Mouse (Mus musculus) forebrain, embryonic 15.5 days (tissue): ENCODE measurements around the gene Hist1h4d. TPM values are rescaled to one million over a fixed set of nuclear protein-coding genes. Genes with fewer than 3 reads are reported as not detected.
"Not testable (repeated sequence)": the region's sequence is repeated elsewhere in the genome, so short reads cannot be mapped to it uniquely, and the experiment has no call there.

Experiments used
- ATAC-seq: fragments of 200-750 bp; cut with Nextera tagmentation; replicated peaks from 2 replicates; pipeline ENCODE4 v1.8.0; 2017; ENCODE audit warnings: mild to moderate bottlenecking, moderate TSS enrichment, moderate library complexity
- H3K27ac ChIP-seq: fragments of 300-500 bp; sonication (generic); replicated peaks from 2 replicates; pipeline ENCODE4 v1.5.1; 2015; ENCODE audit warnings: mild to moderate bottlenecking, inconsistent platforms
- H3K27me3 ChIP-seq: fragments of 300-500 bp; sonication (generic); 2 replicates; pipeline ENCODE4 v1.6.1; 2015; ENCODE audit warnings: inconsistent platforms
- H3K36me3 ChIP-seq: fragments of 300-500 bp; sonication (generic); 2 replicates; pipeline ENCODE4 v1.6.1; 2015; ENCODE audit warnings: mild to moderate bottlenecking, inconsistent platforms
- H3K4me1 ChIP-seq: fragments of 300-500 bp; sonication (generic); 2 replicates; pipeline ENCODE4 v1.6.1; 2015; ENCODE audit warnings: inconsistent platforms
- H3K4me2 ChIP-seq: fragments of 300-500 bp; sonication (generic); replicated peaks from 2 replicates; pipeline ENCODE4 v1.6.1; 2015; ENCODE audit warnings: mild to moderate bottlenecking, inconsistent platforms
- H3K4me3 ChIP-seq: fragments of 300-500 bp; sonication (generic); 2 replicates; pipeline ENCODE4 v1.5.1; 2015; ENCODE audit warnings: mild to moderate bottlenecking, inconsistent platforms
- H3K9ac ChIP-seq: fragments of 300-500 bp; sonication (generic); replicated peaks from 2 replicates; pipeline ENCODE4 v1.6.1; 2015; ENCODE audit warnings: mild to moderate bottlenecking, inconsistent platforms
- H3K9me3 ChIP-seq: fragments of 300-500 bp; sonication (generic); 2 replicates; pipeline ENCODE4 v1.6.1; 2016; ENCODE audit warnings: inconsistent platforms
- WGBS: fragments of 180-500 bp; shearing (Covaris S2); methylation state at CpG from one replicate; pipeline ENCODE4 v1.1.7; 2015; ENCODE audit warnings: mixed read lengths; 5-methylcytosine and 5-hydroxymethylcytosine counted together
- polyA plus RNA-seq: library from polyadenylated mRNA; unstranded; fragments of >200 nt; fragmentation: Nextera tagmentation; extraction: Ambion mirVana; gene quantifications from 2 replicates; pipeline ENCODE4 v1.2.1, GENCODE M21; 2015

The Hist1h4d gene
- polyA plus RNA-seq, 1 experiment from 2014 or later, result 76.0 TPM

DNA sequence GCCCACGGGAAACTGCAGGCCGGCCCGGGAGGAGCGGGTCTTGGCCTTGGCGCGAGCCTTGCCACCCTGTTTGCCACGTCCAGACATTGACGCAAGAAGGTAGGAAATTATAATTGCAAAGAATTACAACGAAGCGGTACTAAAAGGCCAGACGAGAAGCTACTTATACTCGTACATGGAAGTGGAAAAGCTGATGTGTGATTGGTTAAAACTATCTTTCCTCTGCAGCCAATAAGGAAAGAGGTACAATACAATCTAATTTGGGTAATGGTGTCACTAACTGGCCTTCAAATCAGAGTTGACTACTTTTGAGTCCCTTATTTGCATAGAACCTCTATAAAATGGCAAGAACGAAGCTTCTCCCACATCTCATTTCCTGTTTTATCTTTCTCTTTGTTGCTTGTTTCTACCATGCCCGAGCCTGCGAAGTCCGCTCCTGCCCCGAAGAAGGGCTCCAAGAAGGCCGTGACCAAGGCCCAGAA lies 10.3 kb upstream of the Hist1h4d start, which contains the start of the genes Hist1h2ae and Hist1h2bg:
Gene Hist1h2ae, minus strand, starts transcription at position 199 of the 482 bp plus-strand sequence.
Gene Hist1h2bg, plus strand, starts transcription at position 375 of the 482 bp plus-strand sequence.
- peak; percentile 93 for ATAC-seq
- WGBS, result under 1% methylated on average over 18 of the region's 18 CpGs

DNA sequence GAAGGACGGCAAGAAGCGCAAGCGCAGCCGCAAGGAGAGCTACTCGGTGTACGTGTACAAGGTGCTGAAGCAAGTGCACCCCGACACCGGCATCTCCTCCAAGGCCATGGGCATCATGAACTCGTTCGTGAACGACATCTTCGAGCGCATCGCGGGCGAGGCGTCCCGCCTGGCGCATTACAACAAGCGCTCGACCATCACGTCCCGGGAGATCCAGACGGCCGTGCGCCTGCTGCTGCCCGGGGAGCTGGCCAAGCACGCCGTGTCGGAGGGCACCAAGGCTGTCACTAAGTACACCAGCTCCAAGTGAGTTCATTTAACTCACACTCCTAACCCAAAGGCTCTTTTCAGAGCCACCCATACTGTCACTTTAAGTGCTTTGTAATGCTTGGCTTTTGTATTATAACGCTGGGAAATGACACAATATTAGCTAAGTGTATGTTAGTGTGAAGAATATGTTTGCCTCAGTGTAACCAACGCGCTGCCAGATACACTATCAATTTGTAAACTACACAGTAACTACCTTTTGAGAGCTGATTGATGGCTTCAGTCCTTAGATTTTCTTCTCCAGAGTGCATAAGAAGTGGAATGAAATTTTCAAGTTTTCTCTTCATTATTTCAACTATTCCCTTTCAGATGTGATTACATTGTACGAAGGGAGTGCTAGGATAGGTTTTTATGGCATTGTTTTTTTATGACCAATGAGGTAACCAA lies 9.7 kb upstream of the Hist1h4d start:
- peak overlapping the region; percentile 69 for H3K9ac ChIP-seq
- WGBS, result 0% methylated on average over 20 of the region's 34 CpGs
- peaks cover 31% of the 10 kb centered on the region for H3K4me1 ChIP-seq
- H3K36me3 ChIP-seq, H3K27me3 ChIP-seq, ATAC-seq, H3K9me3 ChIP-seq: not testable (repeated sequence)
- peak overlapping the region; percentile 50 for H3K4me3 ChIP-seq
- H3K4me2 ChIP-seq, result peak overlapping the region; percentile 64
- peak overlapping the region; percentile 97 for H3K27ac ChIP-seq

More for the DNA sequence above, 10.3 kb upstream of the Hist1h4d start, which contains the start of the genes Hist1h2ae and Hist1h2bg:
- Histone ChIP-seq H3K9me3 (no peaks in the 10 kb centered on the region), H3K4me2 (peak within 1 kb of the TSS; percentile 64), H3K4me3 (peak within 1 kb of the TSS; percentile 50), H3K4me1 (peaks cover 25% of the 10 kb centered on the region), H3K27ac (peak within 1 kb of the TSS; percentile 97), H3K27me3 (no peaks in the 10 kb centered on the region), H3K9ac (peak within 1 kb of the TSS; percentile 69), H3K36me3 (no peaks in the 10 kb centered on the region)

DNA sequence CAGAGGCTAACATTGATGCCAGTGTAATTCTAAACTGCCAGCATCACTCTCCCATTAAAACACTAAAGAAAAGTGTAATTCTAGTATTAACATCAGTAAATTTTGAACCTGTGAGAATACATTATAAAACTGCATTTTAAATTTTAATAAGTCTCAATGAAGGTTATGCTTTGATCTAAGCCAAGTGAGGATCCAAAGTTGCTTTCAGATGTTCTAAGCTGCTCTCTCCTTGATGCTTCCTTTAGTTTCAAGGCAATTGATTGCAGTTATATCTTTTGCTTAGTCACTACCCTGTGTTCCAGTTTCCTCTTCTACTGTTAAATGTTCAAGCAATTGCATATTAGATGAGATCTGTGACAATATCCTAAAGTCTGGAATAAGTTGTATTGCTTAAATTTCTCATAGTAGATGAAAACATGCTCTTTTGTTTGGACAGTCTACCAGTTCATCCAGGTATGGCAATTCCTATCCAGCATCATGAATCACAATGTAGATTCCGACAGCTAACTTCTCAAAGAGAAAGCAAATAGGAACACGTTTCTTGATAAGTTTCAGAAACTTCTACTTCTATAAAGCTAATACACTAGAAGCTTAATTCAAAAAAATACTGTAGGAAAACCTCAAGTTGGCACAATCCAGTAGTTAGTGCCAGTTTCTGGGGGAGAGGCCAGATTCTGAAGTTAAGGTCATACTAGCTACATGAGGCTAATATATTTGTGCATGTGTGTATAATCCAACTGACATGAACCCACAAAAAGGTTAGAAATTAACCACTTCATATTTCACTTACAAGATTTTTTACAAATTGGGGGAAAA lies 9.0 kb upstream of the Hist1h4d start:
- Histone ChIP-seq H3K4me2 (peak overlapping the region; percentile 64), H3K27ac (peak overlapping the region; percentile 97), H3K4me3 (peak overlapping the region; percentile 50), H3K9ac (peak overlapping the region; percentile 69), H3K4me1 (peaks cover 38% of the 10 kb centered on the region), H3K27me3 (no peaks in the 10 kb centered on the region), H3K36me3 (no peaks in the 10 kb centered on the region), H3K9me3 (no peaks in the 10 kb centered on the region)
- 37% methylated on average over 2 of the region's 2 CpGs for WGBS
- no peak for ATAC-seq

DNA sequence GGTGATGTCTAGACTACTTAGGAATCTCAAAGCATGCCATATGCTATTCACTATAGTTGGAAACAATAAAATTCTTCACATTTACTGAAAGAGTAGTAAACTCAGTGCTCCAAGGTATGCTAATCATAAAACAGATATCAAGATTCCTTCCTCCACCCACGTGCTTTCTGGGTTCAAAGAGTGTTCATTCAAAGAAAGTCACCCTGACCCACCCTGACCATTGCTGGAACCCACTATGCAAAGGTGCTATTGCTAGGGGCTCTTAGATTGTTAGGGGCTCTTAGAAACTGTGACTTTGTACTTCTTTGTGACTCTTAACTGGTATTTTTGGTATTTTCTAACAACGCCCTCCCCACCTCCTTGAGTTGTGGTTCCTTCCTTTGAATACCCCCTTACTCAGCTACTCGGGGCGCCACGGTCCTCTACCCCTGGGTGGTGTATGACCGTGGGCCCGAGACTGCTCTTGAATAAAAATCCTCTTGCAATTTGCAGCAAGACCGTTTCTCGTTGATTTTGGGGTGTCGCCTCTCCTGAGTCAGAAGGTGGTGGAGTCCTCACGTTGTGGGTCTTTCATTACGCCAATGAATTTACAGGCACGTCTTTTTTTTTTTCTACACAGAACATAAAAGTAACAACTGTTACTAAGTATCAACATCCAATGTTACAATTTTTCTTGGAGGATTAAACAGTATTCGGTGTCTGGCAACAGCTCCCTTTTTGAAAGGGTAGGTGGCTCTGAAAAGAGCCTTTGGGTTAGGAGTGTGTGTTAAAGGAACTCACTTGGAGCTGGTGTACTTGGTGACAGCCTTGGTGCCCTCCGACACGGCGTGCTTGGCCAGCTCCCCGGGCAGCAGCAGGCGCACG lies 8.1 kb upstream of the Hist1h4d start:
- H3K9me3 ChIP-seq, ATAC-seq, H3K36me3 ChIP-seq, H3K27me3 ChIP-seq: not testable (repeated sequence)
- WGBS, result 6% methylated on average over 20 of the region's 20 CpGs
- peak overlapping the region; percentile 50 for H3K4me3 ChIP-seq
- peak overlapping the region; percentile 69 for H3K9ac ChIP-seq
- H3K4me1 ChIP-seq, result peaks cover 38% of the 10 kb centered on the region
- H3K27ac ChIP-seq, result peak overlapping the region; percentile 97
- H3K4me2 ChIP-seq, result peak overlapping the region; percentile 64

DNA sequence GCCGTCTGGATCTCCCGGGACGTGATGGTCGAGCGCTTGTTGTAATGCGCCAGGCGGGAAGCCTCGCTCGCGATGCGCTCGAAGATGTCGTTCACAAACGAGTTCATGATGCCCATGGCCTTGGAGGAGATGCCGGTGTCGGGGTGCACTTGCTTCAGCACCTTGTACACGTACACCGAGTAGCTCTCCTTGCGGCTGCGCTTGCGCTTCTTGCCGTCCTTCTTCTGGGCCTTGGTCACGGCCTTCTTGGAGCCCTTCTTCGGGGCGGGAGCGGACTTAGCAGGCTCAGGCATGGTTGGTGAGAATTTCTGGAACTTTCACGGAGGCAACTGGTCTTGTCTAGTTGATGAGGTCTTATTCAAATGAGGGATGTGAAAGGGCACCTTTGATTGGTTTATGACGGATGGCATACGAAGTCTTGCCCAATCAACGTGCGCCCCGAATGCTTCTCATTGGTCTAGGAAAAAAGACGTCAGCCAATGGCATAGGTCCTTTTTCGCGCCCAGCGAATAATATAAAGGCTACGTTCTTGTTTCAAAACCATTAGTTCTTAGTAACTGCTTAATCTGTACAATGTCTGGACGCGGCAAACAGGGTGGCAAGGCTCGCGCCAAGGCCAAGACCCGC lies 7.4 kb upstream of the Hist1h4d start, which contains the start of the genes Hist1h2bf and Hist1h2ad:
Gene Hist1h2bf, minus strand, starts transcription at position 299 of the 627 bp plus-strand sequence.
Gene Hist1h2ad, plus strand, starts transcription at position 484 of the 627 bp plus-strand sequence.
- H3K36me3 ChIP-seq, H3K9me3 ChIP-seq, H3K27me3 ChIP-seq: not testable (repeated sequence)
- peaks cover 38% of the 10 kb centered on the region for H3K4me1 ChIP-seq
- H3K9ac ChIP-seq, result peak within 1 kb of the TSS; percentile 69
- WGBS, result under 1% methylated on average over 40 of the region's 42 CpGs
- peak; percentile 93 for ATAC-seq
- peak within 1 kb of the TSS; percentile 72 for H3K4me2 ChIP-seq
- peak within 1 kb of the TSS; percentile 50 for H3K4me3 ChIP-seq
- H3K27ac ChIP-seq, result peak within 1 kb of the TSS; percentile 97

DNA sequence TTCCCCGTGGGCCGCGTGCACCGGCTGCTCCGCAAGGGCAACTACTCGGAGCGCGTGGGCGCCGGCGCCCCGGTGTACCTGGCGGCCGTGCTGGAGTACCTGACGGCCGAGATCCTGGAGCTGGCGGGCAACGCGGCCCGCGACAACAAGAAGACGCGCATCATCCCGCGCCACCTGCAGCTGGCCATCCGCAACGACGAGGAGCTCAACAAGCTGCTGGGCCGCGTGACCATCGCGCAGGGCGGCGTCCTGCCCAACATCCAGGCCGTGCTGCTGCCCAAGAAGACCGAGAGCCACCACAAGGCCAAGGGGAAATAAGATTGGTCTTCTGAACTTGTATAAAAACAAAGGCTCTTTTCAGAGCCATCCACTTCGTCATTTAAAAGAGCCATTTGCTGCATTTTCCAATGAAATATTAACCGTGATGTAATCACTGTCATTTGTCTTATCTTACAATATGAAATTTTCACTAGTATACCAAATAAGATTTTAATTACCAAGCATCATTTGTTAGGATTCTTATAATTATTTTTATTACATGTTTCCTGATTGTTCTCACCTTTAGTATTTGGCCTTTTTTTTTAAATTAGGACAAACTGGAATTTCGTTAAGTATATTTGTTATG lies 6.7 kb upstream of the Hist1h4d start:
- Histone ChIP-seq H3K9ac (peak overlapping the region; percentile 43; the same call in 1 of the 2 replicates), H3K4me2 (peak overlapping the region; percentile 72), H3K27ac (peak overlapping the region; percentile 97), H3K4me1 (peaks cover 38% of the 10 kb centered on the region), H3K4me3 (peak overlapping the region; percentile 50)
- not testable (repeated sequence) for H3K9me3 ChIP-seq, ATAC-seq, H3K27me3 ChIP-seq, H3K36me3 ChIP-seq
- WGBS, result 0% methylated on average over 13 of the region's 39 CpGs

DNA sequence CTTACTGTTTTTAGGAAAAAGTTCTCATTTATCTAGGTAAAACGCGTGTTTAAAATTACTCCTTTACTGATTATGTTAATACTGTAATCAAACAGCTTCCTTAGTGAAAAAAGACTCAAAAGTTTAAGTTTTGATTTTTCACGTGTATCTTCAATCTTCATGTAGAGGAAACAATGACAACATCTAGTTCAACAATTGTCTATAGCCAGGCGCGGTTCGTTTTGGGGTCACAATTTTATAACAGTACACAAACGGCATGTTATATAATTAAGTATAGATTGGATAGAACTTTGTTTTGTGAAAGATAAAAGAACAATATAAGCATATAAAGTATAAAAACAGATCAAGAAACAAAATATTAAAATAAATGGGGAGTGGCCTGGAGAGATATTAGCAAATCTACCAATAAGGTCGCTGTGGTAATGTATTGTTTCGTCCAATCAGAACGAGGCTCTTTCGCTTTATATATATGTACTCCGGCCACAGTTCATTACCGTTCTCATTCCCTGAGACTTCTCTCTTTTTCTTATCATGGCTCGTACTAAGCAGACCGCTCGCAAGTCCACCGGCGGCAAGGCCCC lies 6.0 kb upstream of the Hist1h4d start, which contains the start of gene Hist1h3d:
Gene Hist1h3d, plus strand, starts transcription at position 493 of the 581 bp plus-strand sequence.
- peaks cover 34% of the 10 kb centered on the region for H3K4me1 ChIP-seq
- ATAC-seq, result peak; percentile 61
- peak within 1 kb of the TSS; percentile 72 for H3K4me2 ChIP-seq
- WGBS, result under 1% methylated on average over 18 of the region's 18 CpGs
- H3K36me3 ChIP-seq, result no peaks in the 10 kb centered on the region
- no peaks in the 10 kb centered on the region for H3K27me3 ChIP-seq
- peak within 1 kb of the TSS; percentile 97 for H3K27ac ChIP-seq
- peak within 1 kb of the TSS; percentile 47 for H3K4me3 ChIP-seq
- H3K9me3 ChIP-seq, result no peaks in the 10 kb centered on the region
- H3K9ac ChIP-seq, result peak within 1 kb of the TSS; percentile 74

DNA sequence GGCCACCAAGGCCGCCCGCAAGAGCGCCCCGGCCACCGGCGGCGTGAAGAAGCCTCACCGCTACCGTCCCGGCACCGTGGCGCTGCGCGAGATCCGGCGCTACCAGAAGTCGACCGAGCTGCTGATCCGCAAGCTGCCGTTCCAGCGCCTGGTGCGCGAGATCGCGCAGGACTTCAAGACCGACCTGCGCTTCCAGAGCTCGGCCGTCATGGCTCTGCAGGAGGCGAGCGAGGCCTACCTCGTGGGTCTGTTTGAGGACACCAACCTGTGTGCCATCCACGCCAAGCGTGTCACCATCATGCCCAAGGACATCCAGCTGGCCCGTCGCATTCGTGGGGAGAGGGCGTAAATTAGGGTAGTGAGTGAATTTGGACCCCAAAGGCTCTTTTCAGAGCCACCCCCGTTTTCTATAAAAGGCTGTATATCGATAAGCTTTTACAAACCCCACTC lies 5.5 kb upstream of the Hist1h4d start:
- H3K27me3 ChIP-seq, H3K9me3 ChIP-seq, H3K36me3 ChIP-seq, ATAC-seq: not testable (repeated sequence)
- peak overlapping the region; percentile 97 for H3K27ac ChIP-seq
- peak overlapping the region; percentile 74 for H3K9ac ChIP-seq
- H3K4me1 ChIP-seq, result peaks cover 35% of the 10 kb centered on the region
- peak overlapping the region; percentile 47 for H3K4me3 ChIP-seq
- WGBS, result under 1% methylated on average over 15 of the region's 40 CpGs
- peak overlapping the region; percentile 72 for H3K4me2 ChIP-seq

DNA sequence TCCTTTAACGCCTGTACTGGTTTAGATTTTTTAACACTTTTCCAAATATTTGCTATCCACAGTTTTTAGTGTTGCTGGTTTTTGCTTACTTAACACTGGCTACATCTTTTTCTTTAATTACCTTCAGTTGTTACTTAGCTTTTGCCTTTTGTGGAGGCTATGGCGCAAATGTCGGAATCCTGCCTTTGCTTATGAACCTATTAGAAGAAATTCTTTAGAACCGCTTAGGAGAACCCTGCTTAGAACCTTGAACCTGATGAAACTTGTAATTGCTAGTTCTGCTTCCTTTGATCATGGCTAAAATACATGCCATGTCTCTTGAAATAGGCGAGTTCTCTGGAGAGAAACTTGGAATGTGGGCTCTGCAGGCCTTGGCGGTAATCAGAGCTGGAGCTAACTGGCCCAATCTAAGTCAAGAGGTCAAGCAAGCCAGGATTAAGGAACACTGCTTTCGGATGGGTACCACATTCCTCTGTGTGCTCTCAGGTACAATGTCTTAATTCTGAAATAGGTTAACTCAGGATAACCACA lies 5.0 kb upstream of the Hist1h4d start:
- Histone ChIP-seq H3K4me2 (peak overlapping the region; percentile 72), H3K27ac (peak overlapping the region; percentile 97), H3K4me3 (peak overlapping the region; percentile 47), H3K9ac (peak overlapping the region; percentile 74), H3K9me3 (no peaks in the 10 kb centered on the region), H3K36me3 (no peaks in the 10 kb centered on the region), H3K4me1 (peaks cover 37% of the 10 kb centered on the region), H3K27me3 (no peaks in the 10 kb centered on the region)
- no peak for ATAC-seq
- WGBS, result 2% methylated on average over 7 of the region's 7 CpGs
